Mouse (Mus musculus) erythroid progenitor cell, adult 5-6 weeks (primary cell): ENCODE data around the gene Cd40. TPM values are rescaled to one million over a fixed set of nuclear protein-coding genes. Genes with fewer than 3 reads are reported as not detected.

Experiments used
- ATAC-seq: replicated peaks from 2 replicates; pipeline ENCODE4 v1.8.0; 2016; ENCODE audit warnings: moderate number of reproducible peaks, mild to moderate bottlenecking, moderate TSS enrichment, inconsistent platforms; ENCODE audit not compliant: poor library complexity, low FRiP score, severe bottlenecking
- total RNA-seq, 2 experiments: library from RNA; stranded (forward) in 1 of 2; stranded (reverse) in 1 of 2; fragments of 150-400 nt in 1 of 2; fragments of 186-747, 209-891 nt in 1 of 2; gene quantifications; 2 replicates each; pipeline versions ENCODE4 v1.2.3 to v1.2.4; 2015 to 2017; ENCODE audit warnings: low replicate concordance in 2 of 2

The Cd40 gene
- total RNA-seq (2015; ENCODE audit: low replicate concordance) (5.0 TPM in 1 of 2 replicates, not detected in the other), total RNA-seq (2017; ENCODE audit: low replicate concordance) (0.08 and 3.6 TPM in 2 replicates)

DNA sequence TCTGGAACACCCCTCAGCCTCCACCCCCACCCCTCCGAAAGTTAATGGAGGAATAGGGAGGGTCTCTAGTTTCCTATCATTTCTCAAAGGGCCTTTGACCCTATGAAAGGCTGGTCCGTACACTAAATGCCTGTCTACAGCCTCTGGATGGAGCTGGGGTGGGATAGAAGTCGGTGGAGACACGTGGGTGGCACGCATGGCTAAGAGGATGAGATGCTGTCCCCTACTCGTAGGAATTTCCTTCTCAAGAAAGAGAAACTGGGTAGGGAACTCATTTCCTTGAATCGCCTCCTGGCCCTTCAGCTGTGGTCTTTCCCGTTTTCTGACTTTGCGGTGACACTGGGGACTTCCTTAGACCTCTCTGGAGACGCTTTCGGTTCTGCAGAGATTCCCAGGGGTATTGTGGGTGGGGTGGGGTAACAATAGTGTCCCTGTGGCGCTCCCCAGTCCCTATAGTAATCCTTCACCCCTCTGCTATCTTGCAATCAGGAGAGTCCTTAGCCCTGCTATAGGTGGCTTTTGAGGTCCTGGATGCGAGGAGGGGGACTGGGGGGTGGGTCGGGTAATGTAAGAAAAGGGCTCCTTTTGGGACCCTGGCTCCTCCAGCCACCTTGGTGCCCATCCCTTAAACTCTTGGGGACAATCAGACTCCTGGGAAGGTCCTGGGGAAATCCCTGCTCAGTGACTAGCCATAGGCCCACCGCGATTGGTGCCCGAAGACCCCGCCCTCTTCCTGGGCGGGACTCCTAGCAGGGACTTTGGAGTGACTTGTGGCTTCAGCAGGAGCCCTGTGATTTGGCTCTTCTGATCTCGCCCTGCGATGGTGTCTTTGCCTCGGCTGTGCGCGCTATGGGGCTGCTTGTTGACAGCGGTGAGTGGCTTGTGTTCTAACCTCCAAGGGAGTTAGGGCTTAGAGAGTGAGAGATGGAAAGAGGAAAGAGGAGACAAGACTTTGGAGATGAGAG, at the start of gene Cd40:
Gene Cd40, plus strand, starts transcription at position 740 of the 965 bp plus-strand sequence.
- no peak for ATAC-seq

DNA sequence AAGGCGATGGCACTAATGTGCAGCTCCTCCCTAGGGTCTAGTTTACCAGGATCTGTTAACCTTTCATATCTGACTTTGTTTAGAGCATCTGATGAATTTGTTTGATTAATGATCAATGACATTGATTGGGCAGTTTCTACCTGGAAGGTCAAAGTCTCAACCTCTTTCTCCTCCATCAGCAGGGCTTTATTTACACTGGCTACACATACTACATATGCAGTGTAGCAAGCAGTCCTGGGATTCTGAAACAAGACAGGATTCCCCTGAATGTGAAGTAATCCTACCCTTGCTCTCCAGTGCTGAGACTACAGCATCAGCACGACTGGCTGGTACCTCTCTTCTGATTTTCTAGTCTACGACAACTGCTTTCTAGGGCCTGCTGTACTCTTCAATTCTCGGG, 48.6 kb upstream of the Cd40 start:
- no peak for ATAC-seq

DNA sequence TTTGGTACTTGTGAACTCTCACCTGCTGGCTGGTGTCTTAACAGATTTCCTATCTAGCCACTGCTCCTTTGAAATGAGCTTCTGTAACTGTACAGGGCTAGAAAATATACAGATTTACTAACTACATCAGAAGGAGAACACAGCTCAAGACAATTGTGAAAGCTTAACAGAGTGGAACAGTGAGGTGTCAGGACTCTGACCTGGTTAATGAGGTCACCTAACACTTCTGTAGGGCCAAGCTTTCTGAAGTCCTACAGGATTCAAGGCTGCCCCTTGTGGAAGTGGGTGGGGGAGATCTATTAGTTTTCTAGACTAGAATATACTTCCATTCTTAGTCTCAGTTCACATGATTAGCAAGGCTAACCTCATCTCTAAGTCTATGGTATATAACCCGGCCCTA, 47.4 kb upstream of the Cd40 start:
- ATAC-seq = no peak

DNA sequence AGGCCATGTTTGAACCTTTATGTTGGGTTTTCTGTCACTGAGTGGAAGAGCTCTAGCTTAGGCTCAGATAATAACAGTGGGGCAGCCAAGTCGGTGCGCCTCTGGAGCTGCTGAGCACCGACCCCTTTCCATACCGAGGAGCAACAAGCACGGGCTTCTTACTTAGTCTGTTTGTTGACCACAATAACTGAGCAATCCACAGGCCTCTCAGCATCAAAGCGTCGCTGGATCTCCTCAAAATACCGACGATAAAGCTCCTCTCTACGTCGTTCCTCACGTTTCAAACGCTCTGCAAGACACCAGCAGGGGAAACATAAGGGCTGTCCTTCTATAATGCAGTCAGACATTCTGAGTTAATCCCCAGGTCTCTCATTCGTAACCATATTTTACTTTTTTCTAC, 46.3 kb upstream of the Cd40 start:
- ATAC-seq = no peak

DNA sequence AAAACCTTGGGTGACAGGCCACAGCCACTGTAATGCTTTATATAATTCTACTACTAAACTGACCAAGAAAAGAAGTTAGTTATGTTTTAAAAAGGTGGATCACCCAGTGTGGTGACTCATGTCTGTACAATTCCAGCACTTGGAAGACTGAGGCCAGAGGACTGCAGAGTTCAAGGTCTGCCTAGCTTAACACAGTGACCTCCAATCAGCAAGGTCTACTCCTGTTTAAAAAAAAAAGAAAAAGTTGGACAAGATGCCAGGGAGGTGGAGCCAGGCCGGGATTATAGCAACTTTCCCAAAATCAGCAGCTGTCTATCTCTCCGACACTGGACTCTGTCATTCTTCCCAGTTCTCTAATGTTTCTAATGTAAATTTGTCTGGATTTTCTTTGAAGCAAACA, 45.8 kb upstream of the Cd40 start:
- no peak for ATAC-seq

DNA sequence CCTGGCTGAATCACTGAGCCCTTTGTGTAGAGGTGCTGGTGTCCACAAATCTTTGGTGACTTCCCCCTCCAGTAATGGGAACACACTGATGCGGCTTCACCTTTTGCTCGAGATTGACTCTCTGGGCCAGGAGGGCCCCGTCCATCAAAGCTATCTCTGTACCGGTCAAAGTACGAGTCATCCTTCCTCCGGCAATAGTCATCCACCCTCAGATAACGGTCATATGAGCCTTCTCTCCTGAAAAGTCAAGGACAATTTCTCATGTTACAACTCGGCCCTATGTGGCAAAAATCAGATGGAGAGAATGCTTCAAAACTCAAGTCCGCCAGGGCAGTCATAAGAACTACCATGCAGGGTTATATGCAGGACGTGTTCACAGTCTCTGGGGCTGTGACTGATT, 45.1 kb upstream of the Cd40 start:
- ATAC-seq = no peak

DNA sequence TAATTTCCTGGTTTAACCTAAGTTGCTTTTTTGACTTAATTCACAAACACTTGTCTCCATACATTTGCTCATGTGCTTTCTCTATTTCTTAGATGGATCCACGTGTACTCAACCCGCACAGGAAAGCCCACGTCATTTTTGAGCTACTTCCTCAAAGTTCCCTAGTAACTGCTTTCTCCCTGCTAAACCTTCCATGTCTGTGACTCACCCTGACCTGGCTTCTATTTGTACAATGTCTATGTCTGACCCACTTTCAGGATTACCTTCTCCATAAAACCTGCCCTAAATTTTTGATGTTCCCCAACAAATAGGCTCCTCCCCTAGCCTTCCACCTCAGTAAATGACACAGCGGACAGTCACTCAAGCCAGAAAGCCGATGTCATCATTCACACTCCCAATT, 40.5 kb upstream of the Cd40 start:
- no peak for ATAC-seq

DNA sequence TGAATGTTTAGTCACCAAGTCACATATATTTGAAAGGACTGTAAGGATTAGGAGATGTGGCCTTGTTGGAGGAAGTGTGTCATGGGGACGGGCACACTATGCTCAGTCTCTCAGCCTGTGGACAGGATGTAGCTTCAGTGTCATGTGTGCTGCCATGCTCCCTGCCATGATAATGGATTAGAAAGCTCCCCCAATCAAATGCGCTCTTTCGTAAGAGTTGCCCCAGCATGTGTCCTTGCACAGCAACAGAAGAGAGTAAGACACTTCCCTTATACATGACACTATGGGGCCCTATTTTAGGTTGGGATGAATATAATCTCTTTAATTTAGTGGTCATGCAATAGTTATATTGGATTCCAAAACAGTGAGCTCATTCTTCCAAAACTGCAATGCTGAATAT, 34.9 kb upstream of the Cd40 start:
- ATAC-seq = no peak

DNA sequence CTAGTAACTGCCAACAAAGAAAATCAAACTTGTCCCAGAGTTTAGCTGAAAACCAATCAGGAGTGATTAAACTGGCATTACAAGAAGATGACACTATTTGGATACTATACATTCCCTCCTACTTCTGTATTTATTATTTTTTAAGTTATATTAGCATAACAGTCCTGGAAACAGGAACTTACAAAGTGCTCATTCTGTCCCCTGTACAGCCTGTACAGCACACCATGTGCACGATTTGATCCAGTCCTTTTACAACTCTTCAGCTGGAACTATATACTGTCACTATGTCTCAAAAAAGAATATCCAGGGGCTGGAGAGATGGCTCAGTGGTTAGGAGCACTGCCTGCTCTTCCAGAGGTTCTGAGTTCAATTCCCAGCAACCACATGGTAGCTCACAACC, 28.3 kb upstream of the Cd40 start:
- ATAC-seq = no peak

DNA sequence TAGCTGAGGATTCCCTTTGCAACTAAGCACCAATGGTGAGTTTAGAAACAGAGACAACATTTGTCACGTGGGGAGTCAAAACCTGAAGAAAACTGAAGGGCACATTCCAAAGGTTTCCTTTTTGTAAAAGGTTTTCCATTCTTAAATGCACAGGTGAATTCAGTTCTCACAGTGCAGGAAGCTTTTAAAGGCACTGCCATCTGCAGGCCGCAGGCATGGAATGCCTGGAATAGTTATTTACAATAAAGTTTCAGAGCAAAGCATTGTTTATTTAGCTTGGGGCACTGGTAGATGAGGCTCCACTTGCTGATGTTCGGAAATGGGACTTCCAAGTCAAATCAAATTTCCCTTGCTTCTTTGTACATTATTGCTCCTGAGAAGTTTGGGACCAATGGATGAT, 22.9 kb upstream of the Cd40 start:
- ATAC-seq = no peak

DNA sequence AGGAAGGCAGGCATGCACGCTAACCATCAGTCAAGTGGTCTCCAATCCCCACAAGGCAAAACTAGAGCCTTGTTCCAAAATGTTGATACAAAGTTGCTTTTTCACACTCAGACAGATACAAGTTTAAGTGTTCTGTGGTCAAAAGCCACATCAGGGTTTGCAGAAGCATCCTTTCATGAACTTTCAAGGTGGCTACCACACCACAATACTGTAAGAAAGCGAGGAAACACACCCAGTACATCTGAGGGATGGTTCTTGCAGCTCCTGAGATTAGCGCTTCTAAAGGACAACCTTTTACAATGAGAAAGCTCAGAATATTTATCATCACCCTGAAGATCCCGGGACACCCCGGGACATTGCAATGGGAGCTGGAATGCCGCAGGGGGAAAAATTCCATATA, 22.1 kb upstream of the Cd40 start:
- ATAC-seq = no peak

DNA sequence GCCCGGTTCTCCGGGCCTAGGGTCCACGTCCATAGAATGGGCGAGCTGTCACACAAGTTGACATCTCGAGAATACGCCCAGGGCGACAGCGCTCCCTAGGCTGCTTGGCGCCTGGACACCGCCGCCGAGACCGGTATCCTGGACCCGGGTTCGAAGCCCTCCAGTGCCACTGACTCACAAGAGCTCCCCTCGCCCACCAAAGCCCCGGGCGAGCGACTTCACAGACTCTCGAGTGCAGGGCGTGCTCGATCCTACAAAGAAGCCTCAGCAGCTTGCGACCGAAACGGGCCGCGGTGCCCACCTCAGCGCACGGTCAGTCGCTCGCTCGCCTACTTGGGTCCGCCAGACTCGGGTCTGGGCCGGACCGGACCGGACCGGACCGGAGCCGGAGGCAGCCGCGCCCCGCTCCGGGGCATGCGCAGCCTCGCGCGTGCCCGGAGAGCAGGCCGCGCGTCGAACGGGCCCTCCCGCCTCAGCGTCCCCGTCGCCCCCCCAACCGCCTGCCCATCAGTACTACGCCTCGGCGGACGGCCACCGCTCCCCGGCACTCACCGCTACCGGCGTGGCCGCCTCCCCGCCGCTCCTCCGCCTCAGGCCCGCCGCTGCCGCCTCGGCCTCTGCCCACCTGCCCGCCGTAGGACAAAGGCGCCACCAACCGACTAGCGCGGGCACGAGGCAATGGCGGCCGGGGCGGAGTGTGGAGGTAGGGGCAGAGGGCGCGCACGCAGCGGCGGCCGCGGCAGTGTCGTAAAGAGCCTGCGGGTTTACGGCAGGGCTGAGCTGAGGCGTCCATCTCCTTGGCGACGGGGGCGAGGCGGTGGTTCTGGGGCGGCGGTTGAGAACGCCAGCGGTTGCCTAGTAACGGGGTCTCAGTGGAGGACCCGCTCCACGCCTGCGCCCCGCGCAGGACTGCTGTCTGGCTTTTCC, 21.0 kb upstream of the Cd40 start, which contains the start of gene Ncoa5:
Gene Ncoa5, minus strand, starts transcription at position 737 of the 927 bp plus-strand sequence.
- ATAC-seq = peak; percentile 96

DNA sequence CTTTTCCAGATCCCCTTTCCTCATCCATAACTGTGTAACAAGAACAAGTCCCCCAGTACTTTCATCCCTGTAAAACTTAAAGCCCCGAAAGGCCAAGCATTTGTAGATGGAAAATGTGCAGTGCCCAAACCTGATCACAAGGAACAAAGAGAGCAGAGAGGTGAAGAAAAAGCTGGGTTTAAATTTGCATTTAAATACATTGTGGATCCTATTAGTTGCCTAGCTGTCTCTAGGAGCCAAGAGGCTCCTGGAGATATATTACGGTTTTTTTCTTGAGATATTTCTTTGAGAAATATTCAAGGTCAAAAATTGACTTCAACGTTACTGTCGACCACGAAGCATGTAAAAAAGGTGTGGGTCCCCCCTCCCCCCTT, 20.4 kb upstream of the Cd40 start:
- no peak for ATAC-seq

DNA sequence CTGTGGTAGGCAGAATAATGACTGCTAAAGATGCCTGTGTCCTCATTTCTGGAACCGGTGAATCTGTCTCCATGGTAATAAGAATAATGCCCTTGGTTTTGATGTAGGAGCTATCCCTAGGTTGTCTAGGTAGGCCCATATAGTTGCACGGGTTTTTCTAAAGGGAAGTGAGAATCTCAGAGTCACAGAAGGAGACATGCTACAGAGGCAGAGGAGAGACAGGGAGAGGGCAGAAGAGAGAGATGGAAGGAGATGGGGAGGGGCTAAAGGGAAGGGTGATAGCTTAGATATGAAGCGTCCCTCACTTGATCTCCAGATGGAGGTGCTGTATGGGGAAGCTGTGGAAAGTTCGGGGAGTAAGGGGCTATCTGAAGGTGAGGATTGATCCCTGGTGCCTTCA, 18.0 kb upstream of the Cd40 start:
- ATAC-seq = no peak

DNA sequence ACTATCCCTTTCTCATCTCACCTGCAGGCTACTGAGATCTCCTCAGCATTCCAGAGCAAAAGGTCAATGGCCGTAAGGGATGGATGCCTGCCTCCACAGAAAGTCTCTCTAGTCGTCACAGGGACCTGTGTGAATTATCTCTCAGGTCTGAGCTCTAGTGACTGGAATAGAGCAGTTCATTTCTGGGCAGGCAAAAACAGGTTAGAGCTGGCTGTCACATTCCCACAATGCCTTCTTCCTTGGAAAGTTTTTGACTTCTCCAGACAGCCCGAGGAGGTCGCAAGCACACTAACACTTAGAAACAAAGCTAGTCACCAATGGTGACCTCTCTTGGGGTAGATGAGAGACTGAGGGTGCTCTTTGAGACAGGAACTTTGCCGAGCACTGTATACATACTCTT, 13.3 kb upstream of the Cd40 start:
- ATAC-seq = no peak

DNA sequence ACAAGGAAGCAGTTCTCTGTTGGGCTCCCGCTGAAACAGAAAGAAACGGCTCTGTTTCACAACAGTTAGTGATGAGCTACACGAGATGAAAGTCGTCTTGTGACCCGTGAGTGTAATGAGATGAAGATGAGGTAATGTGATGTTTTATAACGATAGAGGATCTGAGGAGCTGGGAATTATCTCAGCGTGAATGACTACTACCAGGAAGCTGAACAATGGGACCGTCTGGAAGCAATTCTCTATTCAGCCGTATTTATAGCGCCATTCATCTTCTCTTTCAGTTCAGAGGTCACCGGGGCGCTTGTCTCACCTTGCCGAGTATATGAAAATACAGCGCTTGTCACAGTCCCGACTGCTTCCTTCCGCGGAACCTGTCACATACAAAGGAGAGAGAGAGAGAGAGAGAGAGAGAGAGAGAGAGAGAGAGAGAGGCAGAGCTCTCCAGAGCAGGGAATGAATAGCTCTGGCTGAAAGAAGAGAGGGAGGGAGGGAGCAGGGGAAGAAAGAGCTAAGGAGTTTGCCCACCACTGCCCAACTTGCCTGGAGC, 12.3 kb upstream of the Cd40 start:
- ATAC-seq = no peak

DNA sequence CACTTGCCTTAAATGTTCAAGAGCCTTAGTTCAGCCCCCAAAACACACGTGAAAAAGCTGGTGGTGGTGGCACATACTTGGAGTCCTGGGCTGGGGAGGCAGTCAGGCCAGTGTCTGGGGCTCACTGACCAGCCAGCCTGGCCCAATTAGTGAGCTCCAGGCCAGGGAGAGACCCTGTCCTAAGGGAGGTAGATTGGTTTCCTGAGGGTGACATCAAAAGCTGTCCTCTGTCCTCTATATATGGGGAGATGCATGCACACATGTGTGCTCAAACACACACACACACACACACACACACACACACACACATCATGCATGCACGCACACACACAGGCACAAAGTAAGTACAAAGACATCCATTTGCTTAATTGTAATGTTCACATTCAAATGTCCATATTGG, 11.7 kb upstream of the Cd40 start:
- ATAC-seq = no peak

DNA sequence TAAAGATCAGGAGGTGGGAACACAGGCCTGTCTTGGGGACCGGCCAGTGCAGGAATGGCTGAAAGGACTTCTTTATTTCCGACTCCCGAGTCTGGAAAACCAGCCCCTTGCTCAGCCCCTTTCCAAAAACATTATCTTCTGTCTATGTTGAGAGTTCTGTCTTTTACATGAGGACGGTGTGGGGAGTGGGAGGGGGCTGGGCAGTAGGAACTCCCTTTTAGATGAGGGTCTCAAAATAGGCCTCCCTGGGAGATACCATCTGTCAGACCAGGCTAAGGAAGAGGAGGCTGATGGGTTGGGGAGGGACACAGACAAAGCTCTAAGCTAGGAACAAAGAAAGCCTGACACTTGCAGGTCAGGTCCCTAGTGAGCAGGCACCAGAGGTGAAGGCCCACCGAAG, 6.4 kb upstream of the Cd40 start:
- no peak for ATAC-seq

DNA sequence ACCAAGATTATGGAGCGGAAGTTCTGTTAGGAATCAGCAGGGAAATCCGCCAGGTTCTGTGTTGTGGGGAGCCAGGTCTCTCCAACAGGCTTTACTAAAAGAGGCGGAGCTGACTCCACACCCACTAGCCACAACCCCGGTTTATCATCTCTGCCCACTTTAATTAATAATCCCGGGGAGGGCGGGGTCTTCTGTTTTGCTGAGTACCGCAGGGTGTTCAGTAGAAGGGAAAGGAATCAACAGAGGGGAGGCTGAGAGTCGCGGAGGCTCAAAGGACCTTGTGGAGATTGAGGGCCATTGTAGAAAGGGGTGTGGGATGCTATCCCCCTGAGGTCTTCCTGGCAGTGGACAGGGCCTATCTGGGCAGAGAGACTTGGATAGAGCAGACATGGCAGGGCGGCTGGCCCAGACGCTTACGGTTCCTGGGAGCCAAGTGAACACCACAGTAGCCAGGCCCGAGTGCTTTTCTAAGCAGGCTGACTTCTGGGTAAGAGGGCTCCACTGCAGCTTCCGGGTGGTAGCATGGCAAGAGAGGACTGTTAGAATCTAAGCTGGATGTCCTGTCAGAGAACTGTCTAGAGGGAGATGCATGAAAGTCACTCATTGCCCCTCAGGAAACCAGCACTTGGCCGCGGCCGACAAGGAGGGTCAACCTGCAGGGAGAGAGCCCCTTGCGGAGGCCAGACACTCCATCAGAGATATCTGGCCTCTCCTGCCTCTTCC, 4.4 kb upstream of the Cd40 start:
- ATAC-seq = no peak

DNA sequence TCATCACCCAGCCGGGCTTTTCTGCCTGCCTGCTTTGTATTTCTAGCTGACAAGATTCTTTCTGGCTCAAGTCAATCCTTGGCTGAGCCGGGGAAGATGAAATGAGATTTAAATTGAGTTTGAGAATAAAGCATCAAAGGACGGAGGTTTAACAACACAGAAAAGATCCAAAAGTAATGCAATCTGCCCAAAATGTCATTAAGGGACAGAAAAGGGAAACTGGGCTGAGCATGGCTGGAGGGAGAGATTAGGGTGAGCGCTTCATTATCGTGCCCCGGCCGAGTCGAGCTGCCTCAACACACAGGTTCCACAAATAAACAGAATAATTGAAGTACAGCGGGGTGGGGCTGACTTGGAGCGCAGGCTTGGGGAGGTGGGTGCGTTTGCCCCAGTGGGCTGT, 3.9 kb upstream of the Cd40 start:
- ATAC-seq = no peak
